Mouse (Mus musculus): ENCODE data around the gene Ahdc1.

DNA sequence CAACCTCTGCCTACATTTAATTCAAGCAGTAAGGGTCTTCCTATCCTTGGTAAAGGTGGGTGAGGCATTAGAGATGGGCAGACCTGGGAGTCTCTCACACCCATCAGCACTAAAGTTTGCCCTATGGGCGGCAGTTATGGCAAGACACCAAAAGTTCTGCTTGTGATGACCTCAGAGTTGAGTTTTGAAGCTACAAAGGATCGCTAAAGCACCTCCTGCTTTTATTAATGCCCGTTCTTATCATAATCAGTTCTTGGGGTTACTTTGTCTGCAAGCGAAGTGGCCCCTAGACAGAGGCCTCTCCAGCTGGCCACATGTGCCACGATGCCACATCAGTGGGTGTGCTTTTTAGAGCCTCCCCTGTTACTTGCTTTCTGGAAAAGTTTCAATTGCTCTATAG, 1.4 kb upstream of the Ahdc1 start:
- TF ChIP-seq CTCF (IDR thresholded peaks at IDR 0.05; ENCODE audit: low read depth) (no peak), EP300 (IDR thresholded peaks at IDR 0.05; ENCODE audit: low read depth) (no peak)

Measured in liver, embryonic 14.5 days (tissue).